Mouse (Mus musculus) inflammation-experienced regulatory T-cells, adult 6 months (primary cell): Measurements from ENCODE around the gene Ier3. TPM values are rescaled to one million over a fixed set of nuclear protein-coding genes. Genes with fewer than 3 reads are reported as not detected.

Experiments
- ATAC-seq: one replicate; pipeline ENCODE4 v1.8.0; 2017
- polyA plus RNA-seq, 3 experiments: library from polyadenylated mRNA; unstranded; fragments of 100-300 nt; shearing (Covaris generic); gene quantifications; one replicate each; pipeline ENCODE4 v1.2.1; 2017

The Ier3 gene
- polyA plus RNA-seq: 10 to 100 TPM in 1 of 3 experiments, 1 to 10 TPM in 1, under 1 TPM in 1; 0.54 to 11.8 (median 1.3) TPM

- no peak for ATAC-seq
Observed at GRCm38 (mm10) chr17:35821439-35822430, at the start of gene Ier3. TSS of gene Ier3 (plus strand) at chr17:35821684.

GRCm38 (mm10) chr17:35776811-35777609 is 44.5 kb upstream of the Ier3 start:
- no peak for ATAC-seq

GRCm38 (mm10) chr17:35778965-35779364 is 42.5 kb upstream of the Ier3 start:
- no peak for ATAC-seq

GRCm38 (mm10) chr17:35779466-35780205 is 41.8 kb upstream of the Ier3 start:
- no peak for ATAC-seq

- ATAC-seq: no peak
Observed at GRCm38 (mm10) chr17:35780362-35780761, 41.1 kb upstream of the Ier3 start.

- no peak for ATAC-seq
Observed at GRCm38 (mm10) chr17:35782398-35782797, 39.1 kb upstream of the Ier3 start.

- no peak for ATAC-seq
Observed at GRCm38 (mm10) chr17:35782924-35783323, 38.6 kb upstream of the Ier3 start.

- ATAC-seq: no peak
Observed at GRCm38 (mm10) chr17:35783944-35784343, 37.5 kb upstream of the Ier3 start.

GRCm38 (mm10) chr17:35785140-35785539 is 36.3 kb upstream of the Ier3 start:
- ATAC-seq: no peak

GRCm38 (mm10) chr17:35787493-35787892 is 34.0 kb upstream of the Ier3 start:
- no peak for ATAC-seq

GRCm38 (mm10) chr17:35788025-35788424 is 33.5 kb upstream of the Ier3 start:
- ATAC-seq: no peak

- no peak for ATAC-seq
Observed at GRCm38 (mm10) chr17:35790933-35791332, 30.6 kb upstream of the Ier3 start.

GRCm38 (mm10) chr17:35792837-35793236 is 28.6 kb upstream of the Ier3 start:
- ATAC-seq: no peak

- ATAC-seq: no peak
Observed at GRCm38 (mm10) chr17:35795099-35795498, 26.4 kb upstream of the Ier3 start.

- ATAC-seq: no peak
Observed at GRCm38 (mm10) chr17:35795656-35796055, 25.8 kb upstream of the Ier3 start.

GRCm38 (mm10) chr17:35796835-35797234 is 24.6 kb upstream of the Ier3 start:
- no peak for ATAC-seq

GRCm38 (mm10) chr17:35800905-35801304 is 20.6 kb upstream of the Ier3 start:
- no peak for ATAC-seq

- ATAC-seq: no peak
Observed at GRCm38 (mm10) chr17:35803020-35803419, 18.5 kb upstream of the Ier3 start.

- ATAC-seq: no peak
Observed at GRCm38 (mm10) chr17:35803858-35804399, 17.6 kb upstream of the Ier3 start.

GRCm38 (mm10) chr17:35808073-35808472 is 13.4 kb upstream of the Ier3 start:
- ATAC-seq: no peak

- ATAC-seq: no peak
Observed at GRCm38 (mm10) chr17:35809395-35809794, 12.1 kb upstream of the Ier3 start.
